Mouse (Mus musculus): ENCODE measurements around the gene Atp5l. TPM values are rescaled to one million over a fixed set of nuclear protein-coding genes. Genes with fewer than 3 reads are reported as not detected.

Gene Atp5l
- polyA plus RNA-seq, 1 experiment from 2014 or later, result 971 TPM

GRCm38 (mm10) chr9:44897024-44897423 lies 23.5 kb downstream of the Atp5l start:
- no peak for DNase-seq (ENCODE audit: low spot score)

- no peak for DNase-seq (ENCODE audit: low spot score)
Measured at GRCm38 (mm10) chr9:44892664-44893063, 27.9 kb downstream of the Atp5l start.

GRCm38 (mm10) chr9:44891210-44891609 lies 29.3 kb downstream of the Atp5l start:
- no peak for DNase-seq (ENCODE audit: low spot score)

GRCm38 (mm10) chr9:44890122-44890521 lies 30.4 kb downstream of the Atp5l start:
- DNase-seq (ENCODE audit: low spot score), result no peak

- no peak for DNase-seq (ENCODE audit: low spot score)
Measured at GRCm38 (mm10) chr9:44888114-44888624, 32.4 kb downstream of the Atp5l start.

- peak; percentile 24 for DNase-seq (ENCODE audit: low spot score)
Measured at GRCm38 (mm10) chr9:44882981-44883569, 37.5 kb downstream of the Atp5l start.

- DNase-seq (ENCODE audit: low spot score), result peak; percentile 74
Measured at GRCm38 (mm10) chr9:44882436-44882980, 38.0 kb downstream of the Atp5l start.

GRCm38 (mm10) chr9:44881941-44882435 lies 38.6 kb downstream of the Atp5l start:
- DNase-seq (ENCODE audit: low spot score), result peak; percentile 73

GRCm38 (mm10) chr9:44881221-44881871 lies 39.2 kb downstream of the Atp5l start, which contains the start of gene Kmt2a:
Kmt2a (minus strand) TSS chr9:44881296.
- DNase-seq (ENCODE audit: low spot score), result peak; percentile 97

- no peak for DNase-seq (ENCODE audit: low spot score)
Measured at GRCm38 (mm10) chr9:44880309-44881081, 40.0 kb downstream of the Atp5l start.

GRCm38 (mm10) chr9:44879694-44880271 lies 40.8 kb downstream of the Atp5l start:
- peak; percentile 56 for DNase-seq (ENCODE audit: low spot score)

- peak; percentile 60 for DNase-seq (ENCODE audit: low spot score)
Measured at GRCm38 (mm10) chr9:44878776-44879500, 41.6 kb downstream of the Atp5l start.

GRCm38 (mm10) chr9:44877686-44878085 lies 42.9 kb downstream of the Atp5l start:
- no peak for DNase-seq (ENCODE audit: low spot score)

- DNase-seq (ENCODE audit: low spot score), result no peak
Measured at GRCm38 (mm10) chr9:44875476-44875875, 45.1 kb downstream of the Atp5l start.

GRCm38 (mm10) chr9:44874198-44874597 lies 46.3 kb downstream of the Atp5l start:
- DNase-seq (ENCODE audit: low spot score), result no peak

GRCm38 (mm10) chr9:44873665-44874064 lies 46.9 kb downstream of the Atp5l start:
- DNase-seq (ENCODE audit: low spot score), result no peak

- peak; percentile 36 for DNase-seq (ENCODE audit: low spot score)
Measured at GRCm38 (mm10) chr9:44868336-44869094, 52.0 kb downstream of the Atp5l start.

GRCm38 (mm10) chr9:44867664-44868063 lies 52.9 kb downstream of the Atp5l start:
- DNase-seq (ENCODE audit: low spot score), result no peak

- DNase-seq (ENCODE audit: low spot score), result peak; percentile 24
Measured at GRCm38 (mm10) chr9:44866501-44867240, 53.9 kb downstream of the Atp5l start.

Data from thymus, postnatal 0 days (tissue).